Mouse (Mus musculus): ENCODE data around the gene Whamm. TPM values are rescaled to one million over a fixed set of nuclear protein-coding genes. Genes with fewer than 3 reads are reported as not detected.
A peak's percentile ranks its signal among the peaks of the same experiment; 100 is the strongest.

Gene Whamm
- 7.2 and 8.3 TPM in 2 replicates for polyA plus RNA-seq (2015; fragmentation: Nextera tagmentation; extraction: Ambion mirVana)

DNA sequence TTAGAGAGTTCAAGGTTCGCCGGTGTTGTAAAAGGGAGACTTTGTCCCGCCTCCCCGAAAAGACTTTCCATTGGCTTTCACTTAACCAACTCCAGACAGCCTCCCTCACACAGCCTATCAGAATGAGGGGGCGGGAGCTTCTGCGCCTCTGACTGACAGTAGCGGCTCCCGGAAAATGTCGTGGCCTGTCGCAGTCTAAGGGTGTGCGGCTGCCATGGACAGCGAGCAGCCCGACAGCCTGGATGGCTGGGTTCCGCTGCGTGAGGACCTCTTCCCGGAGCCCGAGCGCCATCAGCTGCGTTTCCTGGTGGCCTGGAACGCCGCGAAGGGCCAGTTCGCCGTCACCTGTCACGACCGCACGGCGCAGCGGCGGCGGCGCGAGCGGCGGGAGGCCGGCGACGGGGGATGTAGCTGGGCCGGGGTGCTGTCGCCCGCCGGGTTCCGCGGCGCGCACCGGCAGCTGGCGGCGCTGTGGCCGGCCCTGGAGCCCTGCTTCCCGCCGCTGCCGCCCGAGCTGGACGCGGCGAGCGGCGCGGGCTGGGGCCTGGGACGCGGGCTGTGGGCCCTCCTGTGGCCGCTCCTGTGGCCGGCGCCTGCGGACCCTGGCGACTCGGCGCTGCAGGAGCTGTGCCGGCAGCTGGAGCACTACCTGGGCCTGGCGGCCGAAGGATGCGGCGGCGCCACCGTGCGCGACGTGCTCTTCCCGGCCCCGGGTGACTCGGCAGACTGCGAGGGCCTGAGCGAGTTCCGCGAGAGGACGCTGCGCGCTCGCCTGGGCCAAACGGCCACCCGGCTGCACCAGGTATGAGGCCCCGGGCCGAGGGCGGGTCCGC lies at the start of gene Whamm:
Gene Whamm (plus strand): TSS at position 159 of the 833 bp plus-strand sequence.
- DNase-seq (ENCODE audit: low spot score): peak; percentile 95

DNA sequence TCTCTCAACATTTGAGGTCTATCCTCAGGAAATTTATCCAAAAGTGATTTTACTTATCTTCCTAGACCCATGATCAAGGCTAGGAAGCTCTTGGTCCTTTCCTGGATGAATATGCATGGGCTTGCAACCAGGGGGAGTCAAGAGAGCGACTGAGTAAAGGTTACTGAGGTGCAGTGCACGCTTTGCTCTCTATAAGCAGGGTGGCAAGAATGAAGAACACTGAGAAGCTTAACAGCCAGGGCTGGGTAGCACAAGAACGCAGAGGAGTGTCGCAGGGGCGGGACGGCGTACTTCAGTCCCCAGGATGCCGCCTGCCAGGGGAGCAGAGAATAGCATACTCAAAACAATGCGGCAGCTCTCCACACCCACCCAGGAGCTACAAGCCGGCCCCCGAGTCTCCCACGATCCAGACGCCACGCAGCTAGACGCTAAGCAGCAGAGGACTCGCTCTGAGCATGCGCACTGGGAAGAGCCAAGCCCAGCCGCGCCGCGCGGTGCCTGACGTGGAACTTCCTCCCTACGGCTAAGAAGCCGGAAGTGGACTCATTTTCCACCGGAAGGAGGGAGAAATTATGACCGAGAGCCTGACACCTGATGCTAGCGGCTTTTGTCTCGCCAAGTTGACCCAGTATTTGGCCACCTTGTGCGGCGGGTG lies 47.9 kb upstream of the Whamm start:
- peak; percentile 97 for DNase-seq (ENCODE audit: low spot score)

DNA sequence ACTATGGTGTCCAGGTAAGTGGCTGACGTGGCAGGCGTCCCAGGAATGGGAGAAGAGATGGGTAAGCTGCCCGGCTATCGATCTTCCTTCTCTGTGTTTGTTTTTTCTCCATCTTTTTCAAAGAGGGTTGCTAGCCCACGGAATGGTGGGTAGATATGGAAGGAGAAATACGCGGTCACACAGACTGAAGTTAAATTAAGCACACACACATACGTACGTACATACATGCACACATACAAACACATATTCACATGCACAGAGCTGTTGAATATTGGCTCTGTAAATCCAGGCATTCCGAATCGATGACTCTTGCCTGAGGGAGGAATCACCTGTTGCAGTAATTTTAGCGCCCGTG lies 47.4 kb upstream of the Whamm start:
- DNase-seq (ENCODE audit: low spot score): no peak

DNA sequence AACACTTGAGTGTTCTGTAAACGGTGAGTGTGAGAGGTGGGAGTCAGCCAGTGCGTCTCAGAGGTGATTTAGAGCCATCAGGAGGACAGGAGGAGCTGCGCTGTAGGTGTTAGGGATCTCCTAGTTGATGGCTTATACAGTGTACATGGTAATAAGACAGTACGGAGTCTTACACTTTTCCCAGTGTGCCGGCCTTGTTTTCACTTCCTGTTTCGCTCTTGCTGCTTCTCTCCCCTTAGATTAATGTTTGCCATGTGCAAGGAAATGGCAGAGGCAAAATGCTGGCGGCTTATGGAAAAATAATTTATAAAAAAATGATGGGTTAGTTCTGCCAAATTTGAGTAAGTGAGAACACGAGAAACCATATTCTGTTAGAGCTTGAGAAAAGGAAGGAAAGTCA lies 42.1 kb upstream of the Whamm start:
- no peak for DNase-seq (ENCODE audit: low spot score)

DNA sequence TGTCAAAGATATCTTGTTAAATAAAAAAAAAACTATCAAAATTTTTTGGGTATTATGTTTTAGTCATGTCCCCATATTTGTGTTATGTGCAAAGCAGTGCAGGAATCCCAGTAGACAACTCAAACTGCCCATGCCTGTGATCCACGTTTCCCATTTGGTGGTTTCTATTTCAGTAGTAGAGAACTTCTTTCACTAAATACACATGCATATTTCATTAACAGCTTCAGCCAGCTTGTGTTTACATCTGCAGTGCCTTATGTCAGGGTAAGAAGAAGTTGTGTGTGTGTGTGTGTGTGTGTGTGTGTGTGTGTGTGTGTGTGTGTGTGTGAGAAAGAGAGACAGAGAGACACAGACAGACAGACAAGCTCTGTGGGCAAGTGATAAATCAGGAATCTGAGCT lies 39.6 kb upstream of the Whamm start:
- DNase-seq (ENCODE audit: low spot score): no peak

DNA sequence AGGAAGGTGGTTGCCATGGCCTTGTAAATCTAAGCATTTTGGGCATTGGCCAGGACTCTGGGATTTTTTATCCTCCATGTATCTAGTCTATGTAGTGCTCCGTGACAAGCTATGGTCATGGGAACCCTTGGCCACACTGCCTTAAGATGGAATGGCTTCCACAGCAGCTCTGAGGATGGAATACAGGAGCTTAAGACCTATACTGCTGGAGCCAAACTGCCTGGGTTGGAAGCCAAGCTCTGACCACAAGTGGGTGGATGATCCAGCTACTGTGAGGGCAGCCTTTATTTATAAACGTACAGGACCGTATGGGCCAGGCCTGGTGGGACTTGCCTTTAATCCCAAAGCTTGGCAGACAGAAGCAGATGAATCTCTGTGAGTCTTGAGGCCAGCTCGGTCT lies 34.6 kb upstream of the Whamm start:
- DNase-seq (ENCODE audit: low spot score): no peak

DNA sequence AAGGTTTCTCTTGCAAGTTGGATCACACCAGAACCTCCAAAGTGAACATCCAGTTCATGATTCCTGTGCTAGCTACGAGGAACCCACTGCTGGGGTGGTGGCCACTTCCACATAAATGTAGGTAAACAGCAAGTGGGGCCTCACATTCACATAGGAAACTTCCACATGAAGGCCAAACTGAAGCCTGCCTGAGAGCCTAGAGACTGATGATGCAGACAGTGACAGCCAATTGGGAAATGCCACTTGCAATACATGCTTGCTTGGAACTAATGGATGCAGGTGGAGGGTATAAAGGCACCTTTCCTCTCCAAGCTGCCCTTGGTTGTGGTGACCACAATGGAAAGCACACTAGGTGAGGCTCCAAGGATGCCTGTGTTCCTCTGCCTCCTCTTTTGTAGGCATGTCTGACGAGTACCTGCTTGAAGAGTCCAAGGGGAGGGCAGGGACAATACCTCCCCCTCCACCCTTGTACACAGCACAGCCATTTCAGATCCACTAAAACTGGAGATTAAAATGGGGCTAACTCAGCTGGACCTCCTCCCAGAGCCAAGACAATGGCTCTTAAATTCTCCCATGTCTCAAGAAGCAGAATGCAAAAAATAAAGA lies 32.9 kb upstream of the Whamm start:
- peak; percentile 47 for DNase-seq (ENCODE audit: low spot score)

DNA sequence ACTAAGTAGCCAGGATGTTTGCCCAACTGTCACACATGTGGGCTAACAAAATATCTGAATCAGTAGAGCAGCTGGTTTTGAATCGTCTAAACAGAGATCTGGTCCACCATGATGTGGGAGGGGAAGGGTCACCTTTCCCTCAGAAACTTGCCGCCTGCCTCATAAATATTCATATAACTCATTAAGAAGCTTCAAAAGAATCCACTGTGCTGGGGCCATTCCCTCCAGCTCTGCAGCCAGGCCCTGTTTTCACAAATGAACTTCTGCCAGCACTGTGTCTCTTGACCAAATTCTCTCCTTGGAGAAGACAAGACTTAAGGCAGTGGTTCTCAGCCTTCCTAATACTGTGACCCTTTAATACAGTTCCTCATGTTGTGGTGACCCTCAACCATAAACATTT lies 31.5 kb upstream of the Whamm start:
- no peak for DNase-seq (ENCODE audit: low spot score)

DNA sequence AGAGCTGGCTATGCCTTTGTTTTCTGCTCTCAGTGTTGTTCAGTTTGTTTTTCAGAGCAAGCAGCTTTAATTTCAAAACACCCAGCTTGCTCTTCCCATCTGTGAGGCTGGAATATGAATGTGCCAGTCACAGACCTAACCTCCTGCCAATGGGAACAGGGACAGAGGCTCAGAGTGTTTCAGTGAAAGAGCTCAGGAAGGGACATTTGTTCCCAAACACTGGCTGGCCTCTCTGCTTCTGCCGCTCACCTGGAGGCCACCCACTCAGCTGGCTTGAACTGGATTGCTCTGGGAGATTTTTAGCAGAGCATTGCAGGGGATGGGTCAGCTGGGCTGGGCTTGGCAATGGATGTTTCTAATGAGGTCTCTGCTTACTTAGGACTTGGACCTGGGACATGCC lies 30.1 kb upstream of the Whamm start:
- no peak for DNase-seq (ENCODE audit: low spot score)

DNA sequence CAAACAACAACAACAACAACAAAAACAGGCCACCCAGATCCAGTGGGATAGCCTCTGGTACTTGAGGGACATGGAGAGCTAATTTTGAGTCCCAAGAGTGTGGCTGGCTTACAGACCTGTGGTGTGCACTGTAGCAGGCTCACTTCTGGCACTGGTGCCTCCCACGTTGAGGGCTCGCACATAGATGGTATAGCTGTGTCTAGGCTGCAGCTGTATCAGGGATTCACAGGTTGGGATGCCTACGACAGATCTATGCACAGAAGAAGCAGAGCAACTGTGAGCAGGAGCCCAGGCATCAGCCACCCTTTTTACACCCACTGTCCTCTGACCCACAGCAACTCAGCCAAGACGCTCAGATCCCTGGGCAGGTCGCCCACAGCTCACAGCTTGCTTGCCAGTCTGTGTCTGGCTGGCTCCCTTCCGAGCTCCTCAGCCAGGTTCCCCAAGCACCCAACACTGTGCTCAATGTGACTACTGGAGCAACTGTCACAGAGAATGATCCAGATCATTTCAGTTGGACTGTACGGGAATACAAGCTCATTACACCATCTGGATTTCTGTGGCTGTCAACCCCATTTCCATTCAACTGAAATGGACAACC lies 29.0 kb upstream of the Whamm start:
- DNase-seq (ENCODE audit: low spot score): no peak

DNA sequence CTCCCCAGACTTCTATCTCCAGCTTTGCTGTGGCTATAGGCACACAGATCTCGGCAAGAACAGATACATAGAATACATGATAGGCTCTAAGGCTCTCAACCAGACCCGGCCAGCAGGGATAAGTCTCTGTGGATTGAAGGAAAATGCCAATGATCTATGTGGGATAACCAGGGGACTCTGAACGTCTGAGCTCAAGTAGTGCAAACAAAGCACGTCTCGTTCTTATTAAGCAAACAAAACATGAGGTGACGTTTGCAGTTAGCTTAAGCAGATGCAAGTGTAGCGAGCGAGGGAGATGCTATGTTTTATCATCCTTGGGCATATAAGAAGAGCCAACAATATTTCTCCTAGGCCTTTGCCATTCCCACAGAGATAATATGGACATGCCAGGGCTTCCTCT lies 28.1 kb upstream of the Whamm start:
- no peak for DNase-seq (ENCODE audit: low spot score)

DNA sequence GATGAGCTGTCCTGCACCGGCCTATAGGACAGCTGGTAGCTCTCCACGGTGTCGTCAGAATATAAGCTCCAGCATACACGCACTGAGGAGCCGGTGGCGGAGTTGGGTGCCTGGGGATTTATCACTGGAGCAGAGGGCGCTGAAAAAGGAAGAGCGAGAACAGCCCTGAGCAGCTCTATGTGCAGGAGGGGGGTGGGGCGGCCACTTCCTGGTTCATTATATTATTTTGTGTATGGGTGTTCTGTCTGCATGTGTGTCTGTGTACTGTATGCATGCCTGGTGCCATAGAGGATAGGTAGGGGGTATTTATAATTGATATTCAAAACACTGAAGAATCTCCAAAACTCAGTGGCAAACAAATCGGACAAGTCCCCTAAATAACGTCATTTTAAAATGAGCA lies 22.2 kb upstream of the Whamm start:
- no peak for DNase-seq (ENCODE audit: low spot score)

DNA sequence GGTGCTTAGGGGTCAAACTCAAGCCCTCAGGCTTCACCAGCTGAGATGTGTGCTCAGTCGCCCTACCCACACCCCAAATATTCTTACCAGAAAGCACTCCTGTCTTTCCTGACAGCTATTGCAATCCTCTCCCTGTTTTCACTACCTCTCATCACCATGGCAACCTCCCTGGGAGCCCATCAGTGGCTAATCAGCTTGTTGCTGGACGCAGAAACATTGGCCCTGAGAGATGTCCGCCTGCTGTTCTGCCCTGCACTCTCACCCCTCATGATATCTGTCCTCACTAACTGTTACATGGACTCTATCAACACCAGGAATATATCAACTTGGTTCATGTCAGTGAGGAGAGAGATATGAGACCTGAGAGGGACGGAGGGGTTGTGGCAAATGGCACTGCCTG lies 17.5 kb upstream of the Whamm start:
- DNase-seq (ENCODE audit: low spot score): no peak

DNA sequence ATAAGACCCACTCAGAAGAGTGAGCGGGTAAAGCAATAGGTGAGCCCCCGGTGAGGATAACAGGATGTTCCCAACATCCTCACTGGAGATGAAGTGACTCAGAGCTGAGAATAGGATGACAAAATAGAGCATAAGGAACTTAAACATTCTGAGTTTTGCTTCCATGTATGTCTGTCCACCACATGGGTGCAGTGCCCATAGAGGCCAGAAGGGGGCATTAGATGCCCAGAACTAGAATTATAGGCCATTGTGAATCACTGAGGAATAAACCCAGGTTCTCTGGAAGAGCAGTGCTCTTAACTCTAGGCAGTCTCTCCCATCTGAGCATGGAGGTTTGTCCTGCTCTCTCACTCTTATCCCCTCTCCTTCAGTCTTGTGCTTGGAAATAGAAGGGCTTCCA lies 16.7 kb upstream of the Whamm start:
- DNase-seq (ENCODE audit: low spot score): peak; percentile 53

DNA sequence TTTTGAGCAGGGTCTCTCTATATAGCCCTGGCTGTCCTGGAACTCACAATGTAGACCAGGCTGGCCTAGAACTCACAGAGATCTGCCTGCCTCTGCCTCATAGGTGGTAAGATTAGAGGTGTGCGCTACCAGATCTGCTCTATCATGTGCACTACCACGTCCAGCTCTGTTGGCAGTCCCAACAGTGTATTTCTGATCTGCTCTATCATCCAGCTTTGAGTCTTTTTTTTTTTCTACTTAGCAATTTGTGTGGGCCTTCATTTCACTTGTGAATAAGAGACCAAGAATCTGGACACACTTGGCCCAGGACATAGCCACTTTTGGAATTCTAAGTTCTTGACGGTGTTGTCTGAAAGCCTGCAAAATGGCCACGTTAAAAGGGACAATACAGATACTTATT lies 14.2 kb upstream of the Whamm start:
- DNase-seq (ENCODE audit: low spot score): no peak

DNA sequence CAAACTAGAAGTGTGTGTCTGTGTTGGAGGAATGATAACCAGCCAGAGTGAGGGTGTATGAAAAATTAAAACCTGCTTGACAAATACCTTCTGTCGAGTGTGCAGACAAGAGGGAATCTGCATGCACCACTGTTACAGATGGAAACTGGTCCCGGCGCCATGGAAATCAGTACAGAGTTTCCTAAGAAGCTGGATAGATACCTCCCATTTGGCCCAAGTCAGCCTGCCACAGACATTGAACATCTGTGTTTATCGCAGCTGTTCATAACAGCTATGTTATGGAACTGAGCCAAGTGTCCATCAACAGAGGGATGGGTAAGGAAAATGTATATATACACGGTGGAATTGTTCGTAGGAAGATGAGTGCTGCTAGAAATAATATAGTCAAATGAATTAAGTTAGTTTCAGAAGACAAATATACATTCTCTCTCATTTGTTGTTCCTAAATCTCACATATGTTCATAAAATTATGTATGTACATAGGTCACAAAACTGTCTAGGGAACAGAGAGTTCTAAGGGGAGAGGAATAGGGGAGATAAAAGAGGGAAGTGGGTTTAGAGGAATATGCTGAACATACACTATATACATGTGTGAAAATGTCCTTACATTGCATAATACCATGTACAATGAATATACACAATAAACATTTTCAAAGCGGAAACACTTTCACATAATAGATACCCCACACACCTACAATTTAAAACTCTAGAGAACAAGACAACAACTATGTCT lies 13.6 kb upstream of the Whamm start:
- DNase-seq (ENCODE audit: low spot score): no peak

DNA sequence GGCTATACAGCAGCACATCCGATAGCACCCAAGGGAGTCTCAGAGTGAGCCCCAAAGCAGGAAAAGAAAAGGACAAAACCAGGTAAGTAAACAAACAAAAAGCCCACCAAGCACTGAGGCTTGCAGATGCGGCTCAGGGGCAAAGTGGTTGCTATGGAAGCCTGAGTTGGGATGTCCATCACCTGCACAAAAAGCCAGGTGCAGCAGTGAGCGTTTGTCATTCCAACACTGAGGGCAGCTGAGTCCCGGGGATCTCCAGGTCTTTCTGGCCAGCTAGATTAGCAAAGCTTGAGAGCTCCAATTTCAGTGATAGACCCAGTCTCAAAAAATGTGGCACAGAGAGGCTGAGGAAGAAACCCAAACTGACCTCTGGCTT lies 13.1 kb upstream of the Whamm start:
- no peak for DNase-seq (ENCODE audit: low spot score)

DNA sequence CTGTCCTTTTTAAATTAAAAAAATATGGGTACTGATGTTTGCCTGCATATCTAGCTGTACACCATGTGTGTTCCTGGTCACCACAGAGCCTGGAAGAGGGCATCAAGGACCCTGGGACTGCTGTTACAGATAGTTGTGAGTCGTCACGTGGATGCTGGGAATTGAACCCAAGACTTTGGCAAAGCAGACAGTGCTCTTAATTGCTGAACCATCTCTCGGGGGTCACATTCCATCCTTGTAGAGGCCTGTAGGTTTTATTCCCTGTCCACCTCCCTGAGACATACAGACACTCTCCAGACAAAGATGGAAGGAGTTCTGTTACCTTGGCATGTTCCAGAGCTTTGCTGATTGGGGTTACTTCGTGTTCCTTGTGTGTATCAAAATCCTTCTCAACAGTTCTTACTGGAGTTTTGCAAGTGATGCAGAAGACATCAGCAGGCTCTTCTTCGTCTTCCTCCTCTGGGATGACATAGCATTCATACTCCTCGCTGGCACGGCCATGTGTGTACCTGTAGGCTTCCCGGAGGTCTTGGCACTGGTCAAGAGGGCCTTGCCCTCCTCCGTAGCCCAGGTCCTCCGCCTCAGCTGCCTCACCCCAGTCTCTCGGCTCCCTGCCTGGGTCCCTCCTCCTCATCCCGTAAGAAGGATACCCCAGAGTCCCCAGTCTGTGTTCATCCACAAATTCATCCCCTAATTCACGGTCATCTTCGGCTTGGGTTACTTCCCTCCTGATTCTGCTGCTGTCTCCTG lies 11.7 kb upstream of the Whamm start:
- DNase-seq (ENCODE audit: low spot score): no peak

DNA sequence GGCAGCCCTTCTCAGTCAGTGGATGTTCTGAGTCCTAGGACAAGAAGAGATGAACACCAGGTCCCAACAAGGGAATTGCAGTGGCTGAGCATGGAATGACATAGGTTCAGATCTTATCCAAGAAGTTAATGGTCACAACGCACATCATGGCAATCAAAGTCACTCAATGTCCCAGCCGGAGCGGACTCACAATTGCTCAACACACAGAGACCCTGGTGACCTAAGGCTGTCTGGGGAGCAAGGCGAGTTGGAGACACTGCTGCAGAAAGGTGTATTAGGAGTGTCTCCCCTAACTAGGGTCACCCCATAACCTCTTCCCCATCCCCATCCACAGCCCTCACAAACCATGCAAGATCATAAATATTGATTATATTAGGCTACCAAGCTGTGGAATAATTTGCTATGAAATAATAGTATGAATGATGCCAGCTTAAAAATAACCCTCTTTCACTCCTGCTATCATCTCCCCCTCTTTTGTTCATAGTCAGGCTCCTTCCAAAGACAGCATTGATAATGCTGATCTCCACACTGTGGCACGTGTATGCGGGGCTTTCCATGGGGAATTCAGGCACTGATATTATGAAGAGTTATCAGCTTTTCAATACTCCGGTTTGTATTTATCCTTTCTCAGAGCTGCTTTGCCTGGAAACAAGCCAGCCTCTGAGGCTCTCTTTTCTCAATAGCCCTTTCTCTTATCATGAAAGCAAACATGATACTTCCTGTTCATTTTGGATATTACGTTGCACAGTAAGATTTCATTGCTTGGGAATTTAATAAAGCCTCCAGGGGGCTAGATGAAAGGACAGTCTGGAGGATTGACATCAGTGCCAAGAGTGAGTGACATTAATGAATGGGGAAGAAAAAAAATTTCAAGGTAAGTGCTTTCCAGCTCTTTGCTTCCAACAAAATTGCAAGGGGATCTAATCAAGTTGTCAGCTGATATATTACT lies 10.7 kb upstream of the Whamm start:
- no peak for DNase-seq (ENCODE audit: low spot score)

DNA sequence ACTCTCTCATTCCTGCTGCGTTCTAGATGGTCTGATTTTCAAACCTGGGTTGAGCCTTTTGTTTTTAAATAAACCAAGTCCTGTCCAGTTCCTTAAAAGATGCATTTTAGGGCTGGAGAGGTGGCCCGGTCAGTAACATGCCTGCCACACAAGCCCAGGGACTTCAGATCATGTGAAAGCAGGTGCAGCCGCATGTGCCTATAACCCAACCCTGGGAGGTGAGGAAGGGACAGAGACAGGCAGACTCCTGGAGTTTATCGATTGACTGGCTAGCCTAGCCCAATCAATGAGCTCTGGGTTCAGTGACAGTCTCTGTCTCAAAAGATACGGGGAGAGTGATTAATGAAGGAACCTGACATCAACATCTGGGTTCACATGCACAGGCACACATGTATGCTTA lies 9.9 kb upstream of the Whamm start:
- DNase-seq (ENCODE audit: low spot score): no peak
